Mouse (Mus musculus) erythroblast, embryonic 14.5 days (primary cell): ENCODE results near the gene Gpr108.

ENCODE experiments used
- GATA1 ChIP-seq: IDR thresholded peaks from 2 replicates; pipeline ENCODE4 v1.6.1; 2012; ENCODE audit warnings: low read length, inconsistent platforms, mixed read lengths
- TAL1 ChIP-seq: IDR thresholded peaks from 3 replicates; pipeline ENCODE4 v1.6.1; 2012; ENCODE audit warnings: low read length, inconsistent platforms, mixed read lengths

- TF ChIP-seq GATA1 (no peak), TAL1 (no peak)
These were observed 52.8 kb downstream of the Gpr108 start for GRCm38 (mm10) chr17:57195326-57196010.
